Mouse (Mus musculus): Measurements from ENCODE around the gene Cspg4.
"Not testable (repeated sequence)": the region's sequence is repeated elsewhere in the genome, so short reads cannot be mapped to it uniquely, and the experiment has no call there.

The Cspg4 gene

DNA sequence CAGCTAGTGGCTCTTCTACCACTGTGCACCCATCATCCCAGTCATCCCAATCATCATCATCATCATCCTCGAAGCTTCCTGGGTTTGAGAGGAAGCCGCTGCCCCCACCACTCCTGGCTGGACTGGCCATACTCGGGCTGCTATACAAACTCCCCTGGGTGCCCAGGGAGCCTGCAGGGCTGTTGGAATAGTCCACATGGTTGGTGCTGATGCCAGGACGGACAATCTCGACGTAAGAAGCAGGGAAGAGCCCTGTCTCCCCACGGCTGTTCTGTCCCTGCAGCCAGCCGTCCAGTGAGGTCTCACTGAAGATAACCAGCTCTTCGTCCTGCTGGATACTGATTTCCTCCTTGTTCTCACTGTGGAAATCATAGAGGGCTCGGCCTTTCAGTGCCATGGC, 61.6 kb downstream of the Cspg4 start:
- no peak for DNase-seq (ENCODE audit: low read depth, low spot score)

DNA sequence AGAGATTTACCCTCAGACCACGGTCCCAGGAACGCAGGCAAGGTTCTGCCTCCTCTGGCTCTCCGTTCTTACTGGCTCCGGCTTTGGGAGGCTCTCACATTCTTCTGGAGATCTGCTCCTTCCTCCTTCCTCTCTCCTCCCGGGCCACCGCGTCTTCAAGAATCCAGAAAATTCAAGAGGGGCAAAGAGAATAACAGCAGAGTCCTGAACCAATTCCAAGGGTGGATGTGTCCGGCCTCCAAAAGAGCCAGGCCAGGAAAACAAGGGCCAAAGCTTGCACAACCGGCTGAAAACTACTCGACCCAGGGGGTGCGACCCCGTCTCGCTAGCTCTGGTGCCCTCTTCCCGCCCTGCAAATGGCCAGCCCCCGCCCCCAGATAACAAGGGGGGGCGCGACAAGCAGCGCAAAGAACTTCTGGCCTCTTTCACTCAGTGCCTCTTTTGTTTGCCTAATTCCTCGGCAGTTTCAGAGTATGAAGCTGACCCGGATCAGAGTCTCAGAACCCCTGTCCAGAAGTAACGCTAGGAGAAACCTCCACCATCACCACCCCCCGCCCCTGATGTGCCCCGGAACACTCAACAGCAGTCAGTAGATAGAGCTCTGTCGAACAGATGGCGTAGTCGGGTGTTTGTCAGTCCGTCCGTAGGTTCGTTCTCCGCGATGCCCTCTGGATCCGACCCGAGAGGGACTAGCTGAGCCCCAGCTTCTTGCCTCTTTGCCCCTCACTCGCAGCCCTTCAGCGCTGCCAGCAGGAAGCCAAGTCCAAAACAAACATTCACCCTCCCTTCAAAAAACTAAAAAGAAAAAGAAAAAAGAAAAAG, 62.6 kb downstream of the Cspg4 start:
- DNase-seq (ENCODE audit: low read depth, low spot score), result no peak

DNA sequence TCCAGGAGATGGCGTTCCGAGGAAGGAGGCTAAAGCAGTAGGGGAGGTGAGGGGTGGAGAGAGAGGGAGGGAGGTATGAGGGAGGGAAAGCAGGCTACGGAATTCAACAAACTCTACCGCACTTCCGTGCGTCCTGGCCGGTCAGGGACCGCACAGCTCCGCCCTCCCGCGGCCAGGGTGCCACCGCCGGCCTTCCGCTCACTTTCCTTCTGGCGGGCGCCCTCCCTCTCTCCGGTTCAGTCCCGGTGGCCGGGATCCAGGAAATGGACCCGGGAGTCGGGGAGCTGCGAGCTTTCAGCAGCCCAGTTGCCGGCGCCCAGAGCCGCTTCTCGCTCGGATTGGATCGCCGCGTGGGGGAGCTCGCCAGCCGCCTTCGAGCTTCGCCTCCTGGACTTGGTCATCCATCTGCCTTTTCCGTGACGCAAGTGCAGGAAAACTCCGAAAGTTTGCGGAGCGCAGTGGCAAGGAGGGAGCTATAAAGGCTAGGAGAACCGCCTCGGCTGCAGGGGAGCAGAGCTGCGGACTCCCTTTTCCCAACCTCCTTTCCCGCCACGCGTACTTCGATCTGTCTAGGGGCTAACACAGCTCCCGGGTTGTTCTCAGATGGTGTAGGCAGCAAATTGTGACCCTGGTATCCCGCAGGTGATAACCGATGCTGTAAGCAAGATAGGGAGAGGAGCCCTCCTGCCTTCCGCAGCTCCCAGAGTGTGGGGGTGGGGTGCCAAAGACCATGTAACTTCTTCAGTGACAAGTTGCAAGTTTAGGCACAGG, 63.4 kb downstream of the Cspg4 start, which contains the start of gene Snx33:
Gene Snx33, minus strand, starts transcription at position 331 of the 771 bp plus-strand sequence.
- peak; percentile 52 for DNase-seq (ENCODE audit: low read depth, low spot score)

DNA sequence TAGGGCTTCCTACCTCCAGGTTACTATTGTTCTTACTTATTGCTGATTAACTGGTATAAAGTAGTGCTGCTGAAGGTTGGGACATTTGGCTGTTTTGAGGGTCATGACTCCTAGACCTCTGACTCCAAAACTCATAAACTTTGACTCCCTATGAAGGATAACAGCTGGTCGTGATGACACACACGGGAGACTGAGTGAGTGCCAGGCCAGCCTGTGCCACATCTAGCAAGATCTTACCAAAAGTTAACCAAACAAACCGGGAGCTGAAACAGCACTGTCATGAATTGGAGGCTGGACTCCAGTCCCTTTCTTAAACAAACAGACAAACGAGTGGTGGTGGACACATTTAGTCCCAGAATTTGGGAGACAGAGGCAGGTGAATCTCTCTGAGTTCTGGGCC, 64.7 kb downstream of the Cspg4 start:
- no peak for DNase-seq (ENCODE audit: low read depth, low spot score)

DNA sequence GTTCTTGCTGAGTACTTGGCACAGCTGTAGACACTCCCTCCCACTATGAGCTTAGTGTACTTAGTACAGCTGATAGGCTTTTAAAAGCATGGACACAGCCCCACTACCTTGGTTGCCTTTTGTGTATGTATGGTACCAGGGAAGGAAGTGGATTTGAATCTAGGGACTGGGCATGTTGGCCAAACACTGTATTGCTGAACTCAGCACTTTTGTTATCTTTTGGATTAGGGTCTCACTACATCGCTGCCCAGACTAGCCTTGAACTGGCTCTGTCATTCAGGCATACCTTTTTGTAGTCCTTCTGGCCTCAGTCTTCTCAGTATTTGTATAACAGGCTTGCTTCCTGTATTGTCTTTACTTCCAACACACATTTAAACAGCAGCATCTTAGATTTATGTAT, 65.7 kb downstream of the Cspg4 start:
- DNase-seq (ENCODE audit: low read depth, low spot score), result no peak

DNA sequence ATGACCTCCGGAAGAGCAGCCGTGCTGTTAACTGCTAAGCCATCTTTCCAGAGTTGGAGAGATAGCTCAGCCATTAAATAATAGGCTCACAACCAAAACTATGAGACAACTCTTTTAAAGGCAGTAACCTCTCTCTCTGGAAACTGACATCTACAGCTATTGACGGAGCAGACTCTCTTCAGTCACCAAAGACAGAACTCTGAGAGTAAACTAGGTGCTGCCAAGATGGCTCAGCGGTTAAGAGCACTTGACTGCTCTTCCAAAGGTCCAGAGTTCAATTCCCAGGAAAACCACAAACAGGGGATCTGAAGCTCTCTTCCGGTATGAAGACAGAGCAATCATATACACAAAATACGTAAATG, 72.0 kb downstream of the Cspg4 start:
- DNase-seq (ENCODE audit: low read depth, low spot score), result no peak

DNA sequence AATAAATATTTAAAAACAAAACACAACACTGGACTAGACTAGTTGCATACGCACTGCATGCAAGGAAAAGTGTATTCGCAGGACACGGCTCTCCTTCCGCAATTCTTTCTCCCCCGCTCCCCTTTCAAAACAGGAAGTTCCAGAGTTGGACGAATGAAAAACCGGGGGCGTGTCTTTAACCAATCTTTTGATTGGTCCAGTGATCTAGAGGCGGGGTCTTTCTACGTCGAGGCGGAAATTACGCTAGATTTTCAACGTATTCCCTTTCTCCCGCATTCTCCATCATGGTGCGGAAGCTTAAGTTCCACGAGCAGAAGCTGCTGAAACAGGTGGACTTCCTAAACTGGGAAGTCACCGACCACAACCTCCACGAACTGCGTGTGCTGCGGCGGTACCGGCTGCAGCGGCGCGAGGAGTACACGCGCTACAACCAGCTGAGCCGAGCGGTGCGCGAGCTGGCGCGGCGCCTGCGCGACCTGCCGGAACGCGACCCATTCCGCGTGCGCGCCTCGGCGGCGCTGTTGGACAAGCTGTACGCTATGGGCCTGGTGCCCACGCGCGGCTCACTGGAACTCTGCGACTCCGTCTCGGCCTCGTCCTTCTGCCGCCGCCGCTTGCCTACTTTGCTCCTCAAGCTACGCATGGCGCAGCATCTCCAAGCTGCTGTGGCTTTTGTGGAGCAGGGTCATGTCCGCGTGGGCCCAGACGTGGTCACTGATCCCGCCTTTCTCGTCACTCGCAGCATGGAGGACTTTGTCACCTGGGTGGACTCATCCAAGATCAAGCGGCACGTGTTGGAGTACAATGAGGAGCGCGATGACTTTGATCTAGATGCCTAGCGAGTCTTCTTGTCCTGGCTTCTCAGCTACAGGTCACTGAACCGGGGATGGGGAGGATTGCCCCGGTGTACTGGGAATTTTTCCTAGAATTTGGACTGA, 72.7 kb downstream of the Cspg4 start, which contains the start of gene Imp3:
Gene Imp3, plus strand, starts transcription at position 253 of the 938 bp plus-strand sequence.
- DNase-seq (ENCODE audit: low read depth, low spot score), result peak; percentile 94

DNA sequence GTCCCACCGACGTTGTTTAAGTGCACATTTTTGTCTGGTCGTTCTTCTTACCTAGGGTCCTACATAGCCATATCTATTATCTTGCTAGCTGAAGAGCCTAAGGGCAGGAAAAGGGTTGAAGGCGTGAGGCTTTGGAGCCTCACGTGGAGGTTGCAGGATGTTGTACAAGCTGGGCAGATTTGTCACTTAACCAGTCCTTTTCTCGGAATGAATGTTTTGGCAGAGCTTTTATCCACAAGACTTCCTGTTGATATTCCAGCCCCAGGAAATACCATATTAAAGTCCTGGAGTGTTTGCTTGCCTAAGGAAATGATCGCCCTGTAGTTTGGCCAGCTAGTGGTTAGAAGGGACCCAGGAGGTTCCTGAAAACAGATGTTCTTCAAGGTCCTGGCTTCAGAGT, 73.5 kb downstream of the Cspg4 start:
- no peak for DNase-seq (ENCODE audit: low read depth, low spot score)

DNA sequence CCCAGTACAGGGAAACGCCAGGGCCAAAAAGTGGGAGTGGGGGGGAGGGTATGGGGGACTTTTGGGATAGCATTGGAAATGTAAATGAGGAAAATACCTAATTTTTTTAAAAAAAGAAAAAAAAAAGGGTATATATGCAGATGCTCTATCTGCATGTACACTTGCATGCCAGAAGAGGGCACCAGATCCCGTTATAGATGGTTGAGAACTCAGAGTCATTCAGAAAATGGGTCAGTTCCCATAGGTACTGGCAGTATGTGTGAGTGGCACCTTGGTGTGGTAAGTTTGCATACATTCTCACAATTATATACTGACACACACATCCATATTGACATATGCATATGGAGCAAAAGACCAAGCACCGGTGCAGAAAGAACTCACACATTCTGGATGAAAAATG, 82.6 kb downstream of the Cspg4 start:
- not testable (repeated sequence) for DNase-seq (ENCODE audit: low read depth, low spot score)

DNA sequence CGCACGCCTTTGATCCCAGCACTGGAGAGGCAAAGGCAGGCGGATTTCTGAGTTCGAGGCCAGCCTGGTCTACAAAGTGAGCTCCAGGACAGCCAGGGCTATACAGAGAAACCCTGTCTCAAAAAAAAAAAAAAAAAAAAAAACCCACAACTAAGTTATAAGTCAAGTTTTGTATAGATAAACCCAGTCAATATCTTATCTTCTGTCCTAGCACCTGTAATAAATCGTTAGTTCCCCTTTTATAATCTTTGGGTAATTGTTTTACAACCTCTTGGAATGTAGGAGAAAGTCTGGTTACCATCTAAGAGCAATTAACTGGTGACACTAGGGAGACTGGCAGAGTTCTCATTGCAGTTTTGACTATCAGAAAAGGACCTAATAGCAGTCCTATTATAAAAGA, 83.9 kb downstream of the Cspg4 start:
- DNase-seq (ENCODE audit: low read depth, low spot score), result not testable (repeated sequence)
